16 mouse cellular contexts compared by ENCODE assay signal in genomic region chr10:62172841-62173553, GRCm38 (mm10). TPM values are rescaled to one million over a fixed set of nuclear protein-coding genes. Genes with fewer than 3 reads are reported as not detected.
A peak's percentile ranks its signal among the peaks of the same experiment; 100 is the strongest.
DNase-seq lines count a peak whose midpoint lies in the region; ATAC-seq lines count a peak whose summit lies in the region.
"Had no signal": no experiment of that assay in that cellular context is flagged by ENCODE, and none has a peak within 500 bp of the region (broad histone marks: within the 10 kb centered on the region; RNA-seq: fewer than 3 reads in every experiment).

No protein-coding gene starts in this region.

- H3K4me2 ChIP-seq in midbrain, embryonic 11.5 days = no peak overlapping the region
- no peak overlapping the region for H3K4me2 ChIP-seq in midbrain, embryonic 16.5 days (ENCODE audit: low read length)
- no peak overlapping the region; the same call in 1 of the 2 replicates for H3K4me2 ChIP-seq in embryonic facial prominence, embryonic 11.5 days (ENCODE audit: low read depth, low read length)
- peak overlapping the region; percentile 21 for H3K4me2 ChIP-seq in midbrain, embryonic 12.5 days (replicated peaks)
- H3K4me2 ChIP-seq in stomach, embryonic 16.5 days (ENCODE audit: low read depth, low read length) = no peak overlapping the region
- H3K4me2 ChIP-seq: liver, embryonic 13.5 days had no signal

- no peaks in the 10 kb centered on the region for H3K36me3 ChIP-seq in midbrain, embryonic 11.5 days (ENCODE audit: control insufficient read depth, insufficient read depth, low read length)
- H3K36me3 ChIP-seq in midbrain, embryonic 16.5 days (ENCODE audit: control insufficient read depth, insufficient read depth, low read length) = no peaks in the 10 kb centered on the region
- H3K36me3 ChIP-seq in embryonic facial prominence, embryonic 11.5 days (replicated peaks; ENCODE audit: control insufficient read depth, insufficient read depth, low read depth, low read length) = no peaks in the 10 kb centered on the region
- no peaks in the 10 kb centered on the region for H3K36me3 ChIP-seq in midbrain, embryonic 12.5 days
- no peaks in the 10 kb centered on the region for H3K36me3 ChIP-seq in stomach, embryonic 16.5 days (ENCODE audit: control insufficient read depth, insufficient read depth, low read length)
- H3K36me3 ChIP-seq: liver, embryonic 13.5 days had no signal

- H3K4me3 ChIP-seq in midbrain, embryonic 11.5 days (ENCODE audit: low read depth, low read length) = no peak overlapping the region
- no peak overlapping the region for H3K4me3 ChIP-seq in midbrain, embryonic 16.5 days (ENCODE audit: low read depth, low read length)
- H3K4me3 ChIP-seq in embryonic facial prominence, embryonic 11.5 days (ENCODE audit: low read depth, low read length) = no peak overlapping the region
- no peak overlapping the region for H3K4me3 ChIP-seq in midbrain, embryonic 12.5 days
- no peak overlapping the region for H3K4me3 ChIP-seq in stomach, embryonic 16.5 days (replicated peaks; ENCODE audit: low read length)
- H3K4me3 ChIP-seq: erythroblast, embryonic 14.5 days; liver, embryonic 13.5 days had no signal

- H3K27me3 ChIP-seq in midbrain, embryonic 11.5 days (ENCODE audit: control insufficient read depth, insufficient read depth, low read length) = peaks cover 14% of the 10 kb centered on the region
- H3K27me3 ChIP-seq in midbrain, embryonic 16.5 days (ENCODE audit: control insufficient read depth, insufficient read depth, low read depth, low read length) = peaks cover 7% of the 10 kb centered on the region; the same call in 1 of the 2 replicates
- no peaks in the 10 kb centered on the region for H3K27me3 ChIP-seq in embryonic facial prominence, embryonic 11.5 days (ENCODE audit: control insufficient read depth, insufficient read depth, low read length)
- peaks cover 81% of the 10 kb centered on the region for H3K27me3 ChIP-seq in midbrain, embryonic 12.5 days
- no peaks in the 10 kb centered on the region for H3K27me3 ChIP-seq in stomach, embryonic 16.5 days (ENCODE audit: control insufficient read depth, insufficient read depth, low read length)
- H3K27me3 ChIP-seq: liver, embryonic 13.5 days had no signal

- H3K4me1 ChIP-seq in midbrain, embryonic 11.5 days (ENCODE audit: control insufficient read depth, insufficient read depth, low read length) = peaks cover 21% of the 10 kb centered on the region
- peaks cover 11% of the 10 kb centered on the region for H3K4me1 ChIP-seq in midbrain, embryonic 16.5 days (ENCODE audit: control insufficient read depth, insufficient read depth, low read length)
- peaks cover 5% of the 10 kb centered on the region for H3K4me1 ChIP-seq in embryonic facial prominence, embryonic 11.5 days (ENCODE audit: control insufficient read depth, insufficient read depth, low read length)
- peaks cover 26% of the 10 kb centered on the region for H3K4me1 ChIP-seq in midbrain, embryonic 12.5 days
- H3K4me1 ChIP-seq in stomach, embryonic 16.5 days (ENCODE audit: control insufficient read depth, insufficient read depth, low read length) = 0 out of 2 replicates have a peak, but pooled peaks cover 6% of the 10 kb centered on the region
- H3K4me1 ChIP-seq: liver, embryonic 13.5 days had no signal

- no peaks in the 10 kb centered on the region for H3K9me3 ChIP-seq in midbrain, embryonic 11.5 days (ENCODE audit: control insufficient read depth, low read length)
- 0 out of 2 replicates have a peak, but pooled peaks cover 6% of the 10 kb centered on the region for H3K9me3 ChIP-seq in midbrain, embryonic 16.5 days (replicated peaks; ENCODE audit: control insufficient read depth, low read length, poor library complexity, severe bottlenecking)
- no peaks in the 10 kb centered on the region for H3K9me3 ChIP-seq in embryonic facial prominence, embryonic 11.5 days (replicated peaks; ENCODE audit: control insufficient read depth, low read length)
- H3K9me3 ChIP-seq in midbrain, embryonic 12.5 days = no peaks in the 10 kb centered on the region
- H3K9me3 ChIP-seq in stomach, embryonic 16.5 days (replicated peaks; ENCODE audit: control insufficient read depth, low read length) = no peaks in the 10 kb centered on the region
- H3K9me3 ChIP-seq: liver, embryonic 13.5 days had no signal

- H3K9ac ChIP-seq in midbrain, embryonic 11.5 days (ENCODE audit: low read length) = no peak overlapping the region
- no peak overlapping the region for H3K9ac ChIP-seq in midbrain, embryonic 16.5 days (ENCODE audit: low read depth, low read length)
- no peak overlapping the region for H3K9ac ChIP-seq in embryonic facial prominence, embryonic 11.5 days (replicated peaks; ENCODE audit: low read length)
- H3K9ac ChIP-seq in midbrain, embryonic 12.5 days (replicated peaks) = no peak overlapping the region; the same call in 1 of the 2 replicates
- H3K9ac ChIP-seq in stomach, embryonic 16.5 days (ENCODE audit: low read length) = no peak overlapping the region
- H3K9ac ChIP-seq: liver, embryonic 13.5 days had no signal

- 5% methylated on average over 9 of the region's 9 CpGs for WGBS in midbrain, embryonic 11.5 days
- WGBS in midbrain, embryonic 16.5 days = 5% methylated on average over 9 of the region's 9 CpGs
- 1% methylated on average over 9 of the region's 9 CpGs for WGBS in embryonic facial prominence, embryonic 11.5 days
- WGBS in midbrain, embryonic 12.5 days = 1% methylated on average over 9 of the region's 9 CpGs
- WGBS in stomach, embryonic 16.5 days = 16% methylated on average over 9 of the region's 9 CpGs

- peak; percentile 81 for ATAC-seq in midbrain, embryonic 11.5 days (ENCODE audit: low FRiP score)
- no peak; the same call in 1 of the 2 replicates for ATAC-seq in midbrain, embryonic 16.5 days
- ATAC-seq in embryonic facial prominence, embryonic 11.5 days (replicated peaks; ENCODE audit: insufficient number of reproducible peaks, low FRiP score, low TSS enrichment, low read depth) = peak; percentile 73; the same call in 1 of the 2 replicates
- peak; percentile 81 for ATAC-seq in midbrain, embryonic 12.5 days (ENCODE audit: low FRiP score, low read depth)
- 0 out of 2 replicates have a peak, but pooled peaks have one; percentile 37 for ATAC-seq in stomach, embryonic 16.5 days (ENCODE audit: insufficient read depth, low FRiP score)
- ATAC-seq in megakaryocyte, adult 5-6 weeks (ENCODE audit: poor library complexity, severe bottlenecking) = no peak

- DNase-seq in midbrain, embryonic 11.5 days (ENCODE audit: low spot score, missing footprints) = peak; percentile 94
- peak; percentile 56 for DNase-seq in embryonic facial prominence, embryonic 11.5 days (ENCODE audit: low spot score)
- no peak for DNase-seq in heart, adult 11 months
- DNase-seq: adrenal gland, adult 2 months; cerebellum, postnatal 14 days; heart, postnatal 10 days; kidney, adult 18-20 months; liver, embryonic 13.5 days had no signal

- no peak overlapping the region for H3K27ac ChIP-seq in midbrain, embryonic 11.5 days (ENCODE audit: low read depth, low read length)
- H3K27ac ChIP-seq in midbrain, embryonic 16.5 days (ENCODE audit: low read length) = no peak overlapping the region
- no peak overlapping the region for H3K27ac ChIP-seq in embryonic facial prominence, embryonic 11.5 days (replicated peaks; ENCODE audit: low read depth, low read length)
- H3K27ac ChIP-seq in midbrain, embryonic 12.5 days (replicated peaks) = no peak overlapping the region
- no peak overlapping the region for H3K27ac ChIP-seq in stomach, embryonic 16.5 days (ENCODE audit: low read length)
- H3K27ac ChIP-seq: liver, embryonic 13.5 days had no signal

RNA-seq across cellular contexts. Expression of gene Fam241b, which starts 29.3 kb away (rescaled TPM):
- 7.1 and 7.6 TPM in 2 replicates for polyA plus RNA-seq in midbrain, embryonic 11.5 days (2014; fragmentation: Nextera tagmentation; extraction: Ambion mirVana)
- 224 and 236 TPM in 2 replicates for polyA plus RNA-seq in midbrain, embryonic 16.5 days (2015; fragmentation: Nextera tagmentation; extraction: Ambion mirVana)
- polyA plus RNA-seq in embryonic facial prominence, embryonic 11.5 days (2014; fragmentation: Nextera tagmentation; extraction: Ambion mirVana) = 6.3 and 6.7 TPM in 2 replicates
- polyA plus RNA-seq in midbrain, embryonic 12.5 days (2016; fragmentation: Nextera tagmentation; extraction: Ambion mirVana) = 41.0 and 41.6 TPM in 2 replicates
- polyA plus RNA-seq in stomach, embryonic 16.5 days (2015; fragmentation: Nextera tagmentation; extraction: Ambion mirVana) = 18.0 and 21.6 TPM in 2 replicates
- total RNA-seq in megakaryocyte, adult 5-6 weeks (2015) = not detected in 2 replicates
- not detected in 2 replicates for total RNA-seq in megakaryocyte, adult 5-6 weeks (2017)
- total RNA-seq: megakaryocyte progenitor cell, adult 5-6 weeks had no signal

RNA-seq across cellular contexts. Expression of gene Neurog3, which starts 40.1 kb away (rescaled TPM):
- 0.34 and 0.37 TPM in 2 replicates for polyA plus RNA-seq in midbrain, embryonic 11.5 days (2014; fragmentation: Nextera tagmentation; extraction: Ambion mirVana)
- polyA plus RNA-seq in midbrain, embryonic 16.5 days (2015; fragmentation: Nextera tagmentation; extraction: Ambion mirVana) = not detected in 2 replicates
- polyA plus RNA-seq in embryonic facial prominence, embryonic 11.5 days (2014; fragmentation: Nextera tagmentation; extraction: Ambion mirVana) = 0.89 and 1.2 TPM in 2 replicates
- polyA plus RNA-seq in midbrain, embryonic 12.5 days (2016; fragmentation: Nextera tagmentation; extraction: Ambion mirVana) = 0.46 TPM in 1 of 2 replicates, not detected in the other
- polyA plus RNA-seq in stomach, embryonic 16.5 days (2015; fragmentation: Nextera tagmentation; extraction: Ambion mirVana) = 4.4 and 5.2 TPM in 2 replicates
- total RNA-seq in megakaryocyte, adult 5-6 weeks (2015) = not detected in 2 replicates
- not detected in 2 replicates for total RNA-seq in megakaryocyte, adult 5-6 weeks (2017)
- total RNA-seq: adrenal gland, adult 2 months; CH12.LX; heart, postnatal 10 days; megakaryocyte progenitor cell, adult 5-6 weeks had no signal
- polyA plus RNA-seq: adrenal gland, adult 2 months; erythroblast, embryonic 14.5 days; gonadal fat pad, adult 2 months; liver, embryonic 13.5 days had no signal

RNA-seq across cellular contexts. Expression of gene Tspan15, which starts 58.1 kb away (rescaled TPM):
- polyA plus RNA-seq in midbrain, embryonic 11.5 days (2014; fragmentation: Nextera tagmentation; extraction: Ambion mirVana) = 8.6 and 9.3 TPM in 2 replicates
- polyA plus RNA-seq in midbrain, embryonic 16.5 days (2015; fragmentation: Nextera tagmentation; extraction: Ambion mirVana) = 19.4 and 23.2 TPM in 2 replicates
- 12.2 and 13.3 TPM in 2 replicates for polyA plus RNA-seq in embryonic facial prominence, embryonic 11.5 days (2014; fragmentation: Nextera tagmentation; extraction: Ambion mirVana)
- polyA plus RNA-seq in midbrain, embryonic 12.5 days (2016; fragmentation: Nextera tagmentation; extraction: Ambion mirVana) = 11.7 and 12.5 TPM in 2 replicates
- polyA plus RNA-seq in stomach, embryonic 16.5 days (2015; fragmentation: Nextera tagmentation; extraction: Ambion mirVana) = 65.5 and 80.3 TPM in 2 replicates
- 0.20 and 0.80 TPM in 2 replicates for total RNA-seq in megakaryocyte, adult 5-6 weeks (2015)
- total RNA-seq in megakaryocyte, adult 5-6 weeks (2017) = 0.18 and 0.24 TPM in 2 replicates

Comparison
In these comparisons a context has a peak if more than half of its experiments do, and no peak if none do; other contexts are left out.
1. ATAC-seq: peak in midbrain, embryonic 11.5 days (single experiment), embryonic facial prominence, embryonic 11.5 days (single experiment), midbrain, embryonic 12.5 days (single experiment) and stomach, embryonic 16.5 days (single experiment); none in midbrain, embryonic 16.5 days (single experiment) and megakaryocyte, adult 5-6 weeks (single experiment).